Mouse (Mus musculus): ENCODE data around the gene Ccdc96. TPM values are rescaled to one million over a fixed set of nuclear protein-coding genes. Genes with fewer than 3 reads are reported as not detected.

Gene Ccdc96
- total RNA-seq, 2 experiments from 2014 or later = 0.10 to 0.15 TPM

DNA sequence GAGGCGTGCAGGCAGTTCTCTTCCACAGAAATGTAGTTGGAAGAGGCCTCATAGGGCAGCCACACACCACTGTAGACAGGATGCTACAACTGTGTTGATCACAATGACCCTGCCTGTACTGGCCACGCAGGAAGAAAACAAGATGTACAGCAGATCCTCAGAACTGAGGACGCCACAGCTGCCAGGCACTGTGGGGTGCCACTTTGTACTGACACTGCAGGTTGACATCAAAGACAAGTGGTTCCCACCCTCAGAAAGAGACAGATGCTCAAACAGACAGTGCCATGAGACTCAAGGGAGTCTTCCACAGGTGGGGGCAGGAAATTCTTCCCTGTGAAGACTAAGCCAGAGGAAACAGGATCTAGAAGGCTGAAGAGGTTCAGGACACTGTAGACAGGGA lies 35.4 kb downstream of the Ccdc96 start:
- no peak for DNase-seq
- intact Hi-C loops (cut with DNase I) = no loop called here

DNA sequence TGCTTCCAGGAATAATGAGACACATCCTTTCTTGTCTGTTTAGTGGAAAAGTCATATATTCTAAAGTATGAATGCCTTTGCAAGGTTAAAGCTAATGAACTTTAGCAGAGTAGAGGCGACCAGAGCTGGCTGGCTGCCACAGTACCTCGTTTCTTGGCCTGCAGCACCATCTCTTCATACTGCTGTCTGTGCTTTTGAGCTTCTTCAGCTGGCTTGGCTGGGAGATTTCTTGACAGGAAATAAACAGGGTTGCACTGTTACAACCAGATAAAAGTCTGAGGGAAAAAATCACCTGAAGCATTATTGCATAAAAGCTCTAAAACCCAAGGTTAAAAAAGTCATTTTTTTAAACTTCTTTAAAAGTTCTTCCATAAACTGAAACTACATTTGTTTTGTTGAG lies 38.4 kb downstream of the Ccdc96 start:
- intact Hi-C loops (cut with DNase I) = no loop called here
- DNase-seq = no peak

DNA sequence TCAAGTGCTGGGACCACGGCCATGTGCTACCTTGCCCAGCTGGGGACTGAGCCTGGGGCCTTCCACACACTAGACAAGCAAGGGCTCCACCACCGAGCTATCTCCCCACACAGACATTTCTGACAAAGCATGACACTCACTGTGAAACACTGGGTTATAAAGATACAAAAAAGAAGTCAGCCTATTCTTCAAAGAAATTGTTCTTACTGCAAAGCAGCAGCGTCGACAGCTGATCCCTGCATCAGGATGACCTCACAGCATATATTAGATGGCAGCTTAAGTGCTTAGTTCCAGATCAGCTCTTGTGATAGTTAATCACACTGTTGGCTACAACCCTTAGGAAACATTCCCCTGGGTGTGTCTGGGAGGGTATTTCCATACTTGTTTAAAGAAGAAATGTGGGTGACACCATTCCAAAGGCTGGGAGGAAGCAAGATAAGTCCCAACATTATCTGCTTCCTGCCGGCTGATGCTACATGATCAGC lies 38.9 kb downstream of the Ccdc96 start:
- no peak for DNase-seq
- intact Hi-C loops (cut with DNase I) = no loop called here

DNA sequence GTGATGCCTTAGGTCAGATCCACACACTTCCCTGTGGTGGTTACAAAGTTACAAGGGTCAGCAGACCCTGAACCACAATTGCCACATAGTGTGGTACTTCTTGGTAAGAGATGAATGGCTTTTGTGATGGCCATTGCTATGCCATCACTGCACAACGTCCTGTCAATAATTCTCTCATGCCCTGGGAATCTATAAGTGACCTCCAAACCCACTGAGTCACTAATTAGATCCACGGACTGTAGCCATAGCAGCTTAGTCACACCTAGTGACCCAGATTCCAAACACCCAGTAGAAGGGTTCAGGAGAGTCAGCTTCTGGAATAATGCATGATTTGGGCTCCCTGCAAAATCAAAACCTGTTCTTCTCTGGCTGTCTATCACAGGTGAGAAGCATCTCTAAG lies 40.8 kb downstream of the Ccdc96 start:
- intact Hi-C loops (cut with DNase I) = no loop called here
- no peak for DNase-seq

DNA sequence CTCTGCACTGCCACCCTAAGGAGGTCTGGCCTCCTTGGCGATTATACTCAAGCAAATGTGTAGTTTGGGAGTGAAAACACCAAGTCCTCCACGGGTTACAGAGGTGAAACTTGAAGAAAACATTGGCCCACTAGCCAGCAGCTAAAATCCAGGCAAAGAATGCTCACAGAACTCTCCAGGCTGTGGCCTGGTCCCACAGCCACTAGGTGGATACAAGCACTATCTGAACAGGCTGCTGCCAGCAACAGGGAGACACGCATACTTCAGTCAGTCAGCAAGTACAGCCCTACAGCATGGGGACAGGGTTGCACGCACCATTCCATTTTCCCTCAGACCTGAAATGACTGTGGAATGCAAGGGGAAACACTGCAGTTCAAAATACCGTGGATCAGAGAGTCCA lies 41.9 kb downstream of the Ccdc96 start:
- intact Hi-C loops (cut with DNase I) = no loop called here
- DNase-seq = no peak

DNA sequence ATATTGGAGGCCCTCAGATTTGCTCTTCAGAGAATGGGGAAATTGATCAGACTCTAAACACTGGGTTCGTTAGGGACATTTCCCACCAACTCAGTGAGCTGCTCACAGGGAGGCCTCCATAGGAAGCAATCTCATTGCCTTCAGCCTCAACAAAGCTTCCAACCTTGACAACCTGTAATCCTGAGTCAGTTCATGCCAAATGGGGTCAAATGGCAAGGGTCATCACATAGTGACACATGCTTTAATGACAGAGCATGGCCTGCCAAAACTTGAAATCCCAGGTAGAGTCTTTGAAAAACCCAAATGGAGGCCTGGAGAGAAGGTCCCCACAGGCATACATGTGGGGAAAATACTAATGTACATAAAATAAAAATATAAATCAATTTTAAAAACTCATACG lies 42.5 kb downstream of the Ccdc96 start:
- no peak for DNase-seq
- intact Hi-C loops (cut with DNase I) = no loop called here

DNA sequence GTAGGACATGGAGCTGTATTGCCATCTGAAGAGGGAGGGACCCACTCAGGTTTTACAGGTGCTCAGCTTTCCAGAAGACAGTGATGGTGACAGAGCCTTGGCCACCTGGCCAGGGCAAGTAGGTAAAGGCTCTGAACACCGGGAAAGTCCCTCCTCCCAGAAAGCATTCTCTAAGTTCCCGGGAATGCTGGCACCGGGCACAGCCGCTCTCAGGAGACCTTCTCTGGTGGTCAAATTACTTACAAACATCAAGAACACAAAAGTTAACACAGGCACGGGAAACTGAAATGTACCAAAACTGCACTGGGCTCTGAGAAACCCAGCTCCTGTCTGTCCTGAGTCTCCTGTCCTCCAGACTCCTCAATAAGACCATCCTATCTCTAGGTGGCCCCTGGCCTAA lies 45.3 kb downstream of the Ccdc96 start:
- intact Hi-C loops (cut with DNase I) = loop anchor here (2.0 to 5.0 kb wide), 2 partner anchors 53 to 67 kb away; partner anchors contain the start of gene Grpel1
- no peak for DNase-seq

DNA sequence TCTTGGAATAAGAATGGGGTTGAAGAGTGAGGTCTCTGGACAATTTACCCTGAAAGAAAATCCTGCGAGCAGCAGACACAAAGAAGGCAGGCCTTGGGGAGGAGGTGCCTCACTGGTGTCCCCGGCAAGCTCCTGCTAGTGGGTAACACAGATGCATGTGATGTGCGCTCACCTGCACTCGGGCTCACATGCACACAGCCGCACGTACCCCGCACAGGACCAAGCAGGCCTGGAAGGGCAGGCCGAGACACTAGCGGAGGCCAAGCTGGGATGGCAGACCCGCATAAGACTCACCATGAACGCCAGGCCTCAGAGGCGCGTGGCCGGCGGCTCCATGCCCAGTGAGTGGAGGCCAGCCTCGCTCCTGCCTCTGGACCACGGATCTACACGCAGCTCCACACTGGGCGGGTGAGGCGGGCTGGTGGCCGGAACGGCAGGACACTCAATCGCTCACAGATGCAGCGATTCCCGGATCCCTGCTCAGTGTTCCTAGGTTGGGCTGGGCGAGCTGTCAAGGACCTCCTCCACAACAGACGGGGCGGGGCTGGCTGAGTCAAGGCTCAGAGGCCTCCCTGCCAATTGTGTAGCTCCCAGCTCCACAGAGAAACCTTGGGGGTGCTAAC lies 45.9 kb downstream of the Ccdc96 start:
- peak; percentile 92 to 95 for DNase-seq
- intact Hi-C loops (cut with DNase I) = loop anchor here (2.0 to 5.0 kb wide), 2 partner anchors 53 to 68 kb away; partner anchors contain the start of gene Grpel1

DNA sequence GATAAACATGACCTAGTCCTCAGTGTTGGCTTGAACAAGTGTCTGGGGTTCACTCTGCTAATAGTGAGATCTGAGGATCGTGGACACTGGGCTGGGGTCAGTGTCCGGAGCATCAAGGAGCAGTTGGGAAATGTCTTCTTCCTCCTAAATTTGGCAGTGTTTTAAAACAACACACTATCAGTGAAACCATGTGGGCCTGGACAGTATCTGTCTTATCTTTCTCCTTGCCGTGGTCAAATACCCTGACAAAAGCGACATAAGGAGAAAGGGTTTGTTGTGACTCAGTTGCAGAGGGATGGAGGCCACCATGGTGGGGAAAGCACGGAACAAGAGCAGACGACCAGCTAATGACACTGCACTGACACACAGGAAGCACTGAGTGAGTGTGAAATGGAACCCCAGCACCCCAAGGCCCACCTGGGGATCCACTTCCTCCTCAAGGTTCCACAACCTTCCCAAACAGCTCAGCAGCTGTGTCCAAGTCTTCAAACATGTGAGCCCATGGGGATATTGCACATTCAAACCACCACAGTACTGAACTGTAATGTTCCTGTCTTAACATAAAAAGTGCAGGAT lies 50.2 kb downstream of the Ccdc96 start:
- intact Hi-C loops (cut with DNase I) = loop anchor here (5.0 kb wide), 1 partner anchor 72 kb away; the partner anchor contains the start of gene Grpel1
- DNase-seq = no peak

DNA sequence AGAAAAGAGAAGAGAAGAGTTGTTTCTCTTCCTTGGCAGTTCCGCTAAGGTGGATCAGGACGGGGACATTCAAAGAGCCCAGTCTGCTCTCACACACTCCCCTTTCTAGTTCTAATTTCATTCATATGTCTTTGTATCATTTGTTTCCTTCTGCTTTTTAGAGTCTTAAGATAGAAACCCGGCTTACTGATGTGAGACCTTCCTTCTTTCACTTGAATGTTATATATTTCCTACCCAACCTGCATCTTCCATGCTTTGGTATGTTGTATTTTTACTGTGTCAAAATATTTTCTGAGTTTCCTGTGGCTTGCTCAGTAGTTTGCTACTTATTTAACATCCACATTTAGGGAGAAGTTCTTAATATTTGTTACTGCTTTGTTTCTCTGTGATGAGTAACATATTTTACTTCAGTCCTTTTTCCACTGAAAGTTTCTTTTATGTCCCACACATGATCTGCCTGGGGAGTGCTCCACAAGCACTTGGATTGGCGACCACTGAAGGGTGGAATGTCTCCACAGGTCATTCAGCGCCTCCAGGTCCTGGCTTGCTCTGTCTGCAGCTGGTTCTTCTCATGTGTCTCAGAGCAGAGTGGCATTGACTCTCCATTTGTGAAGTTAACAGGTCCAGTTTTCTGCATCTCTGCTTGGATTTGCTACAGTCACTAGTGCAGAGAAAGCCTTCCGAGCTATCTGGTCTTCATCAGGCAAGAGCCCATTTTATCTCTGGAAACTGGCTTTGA lies 51.2 kb downstream of the Ccdc96 start:
- intact Hi-C loops (cut with DNase I) = no loop called here
- DNase-seq = no peak

DNA sequence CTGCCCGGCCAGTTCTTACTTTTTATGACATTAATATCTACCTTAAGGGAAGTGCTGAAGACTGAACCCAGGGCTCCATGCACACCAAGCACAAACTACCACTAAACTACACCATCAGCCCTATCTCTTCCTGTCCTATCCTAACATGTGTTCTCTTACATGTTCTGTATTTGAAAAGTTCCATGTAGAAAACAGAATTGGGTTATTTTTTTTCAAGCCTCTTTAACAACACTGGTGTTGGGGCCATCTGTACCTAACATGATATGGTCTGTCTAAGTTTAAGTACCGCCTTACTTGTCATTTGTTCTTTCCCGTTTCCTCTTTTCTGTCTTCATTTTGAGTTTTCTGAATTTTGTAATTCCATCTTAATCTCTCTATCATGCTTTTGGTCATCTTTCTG lies 52.0 kb downstream of the Ccdc96 start:
- DNase-seq = no peak
- intact Hi-C loops (cut with DNase I) = no loop called here

Other genes with a start within 250 kb of the Ccdc96 start
- 1 to 10 TPM; 3.4 to 3.5 TPM for gene Sorcs2, start 86.4 kb upstream of the Ccdc96 start, total RNA-seq (2021)
- 10 to 100 TPM; 30.9 to 34.7 TPM for gene Grpel1, start 19.6 kb upstream of the Ccdc96 start, total RNA-seq (2021)
- 10 to 100 TPM; 11.6 to 13.0 TPM for gene Tada2b, start 303 bp upstream of the Ccdc96 start, total RNA-seq (2021)
- 10 to 100 TPM; 10.4 to 13.3 TPM for gene Tbc1d14, start 108.7 kb downstream of the Ccdc96 start, total RNA-seq (2021)
- 10 to 100 TPM; 70.4 to 74.0 TPM for gene D5Ertd579e, start 211.4 kb downstream of the Ccdc96 start, total RNA-seq (2021)

All from gastrocnemius, postnatal 36 days (tissue).